Mouse (Mus musculus) urinary bladder, adult 18-20 months (tissue): ENCODE measurements around the gene Dagla.
A peak's percentile ranks its signal among the peaks of the same experiment; 100 is the strongest.

ENCODE experiments used
- DNase-seq, 2 experiments: peaks; one replicate each; pipeline ENCODE4 v3.0.0; 2022; ENCODE audit warnings: low spot score in 2 of 2, mixed read lengths in 2 of 2

Gene Dagla

DNA sequence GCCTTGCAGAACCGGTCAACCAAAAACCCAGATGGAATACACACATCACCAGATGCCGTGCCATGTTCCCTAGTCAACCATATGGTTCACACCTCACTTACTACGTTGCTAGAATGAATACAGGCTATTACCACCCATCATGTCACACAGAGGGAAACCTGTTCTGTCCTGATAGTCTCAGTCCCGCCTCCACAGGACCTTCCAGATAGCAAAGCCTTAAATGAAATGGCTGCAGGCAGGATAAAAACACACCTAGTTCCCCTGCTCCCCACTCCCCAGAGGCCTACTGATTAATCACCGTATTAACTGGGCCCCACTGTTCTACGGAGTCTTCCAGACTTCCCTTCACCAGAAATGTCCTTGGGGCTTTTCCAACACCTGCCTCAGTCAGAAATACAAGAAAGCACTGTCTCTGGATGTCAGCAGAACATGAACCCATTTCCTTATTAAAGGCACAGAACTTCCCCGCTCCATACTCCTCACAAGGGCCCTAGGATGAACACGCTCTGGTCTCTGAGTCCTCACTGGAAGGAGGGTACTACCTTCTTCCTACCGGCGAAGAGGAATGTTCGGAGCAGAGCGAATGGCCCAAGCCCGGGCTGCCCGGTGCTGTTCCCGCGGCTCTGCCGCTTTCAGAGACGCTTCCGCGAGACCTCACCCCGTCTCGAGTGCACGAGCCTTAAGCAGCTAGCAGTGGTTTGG is 101.4 kb downstream of the Dagla start:
- no peak for DNase-seq

DNA sequence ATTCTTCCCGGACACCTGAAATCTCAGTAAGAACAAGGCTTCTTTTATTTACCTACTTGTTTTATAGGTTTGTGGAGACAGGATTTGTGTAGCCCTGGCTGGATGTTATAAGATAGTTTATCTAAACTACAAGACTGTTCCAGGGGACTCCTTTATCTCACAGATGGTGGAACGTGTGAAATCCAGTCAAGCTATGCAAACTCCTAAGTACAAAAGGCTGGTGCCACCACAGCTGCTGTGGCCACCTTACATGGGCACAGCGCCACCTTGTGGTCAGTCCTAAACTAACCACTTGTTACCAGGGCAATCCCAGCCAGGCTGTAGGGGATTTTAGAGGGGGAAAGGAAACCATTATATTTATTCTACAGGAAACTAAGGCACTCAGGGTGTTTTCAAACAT is 106.0 kb downstream of the Dagla start:
- DNase-seq = peak in 1 of 2 experiments; percentile 57

DNA sequence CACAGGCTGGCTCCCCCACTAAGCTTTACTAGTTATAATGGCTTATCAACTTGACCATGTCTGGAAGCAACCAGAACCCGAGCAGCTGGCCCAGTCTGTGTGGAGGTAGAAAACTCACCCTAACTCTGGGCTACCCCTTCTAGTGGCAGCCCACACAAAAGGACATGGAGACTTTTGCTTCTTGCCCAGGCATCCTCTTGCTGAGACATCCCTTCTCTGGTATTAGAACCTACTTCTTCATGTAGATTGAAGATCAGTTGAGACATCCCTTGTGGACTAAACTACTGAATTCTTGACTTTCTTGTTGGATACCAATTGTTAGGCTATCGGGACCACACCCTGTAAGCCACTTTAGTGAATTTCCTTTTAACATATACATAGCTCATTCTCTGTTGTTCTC is 106.4 kb downstream of the Dagla start:
- DNase-seq = no peak

DNA sequence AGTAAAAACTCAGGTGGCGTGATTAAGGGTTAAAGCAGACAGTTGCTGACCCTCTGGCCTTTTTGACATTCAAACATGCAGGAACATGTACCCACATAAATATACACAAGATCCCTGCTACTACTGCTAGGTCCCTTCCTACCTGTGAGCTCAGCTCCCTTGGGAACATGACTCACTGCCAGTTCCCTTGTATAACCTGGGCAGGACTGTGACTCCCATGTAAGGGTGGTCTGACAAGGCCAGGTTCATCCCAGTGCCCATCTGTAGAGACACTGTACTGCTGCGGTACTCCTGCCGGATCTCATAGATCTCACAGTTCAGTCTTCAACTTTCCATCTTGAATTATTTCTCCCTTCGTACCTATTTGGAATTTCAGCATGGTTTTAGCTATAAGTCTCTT is 107.5 kb downstream of the Dagla start:
- no peak for DNase-seq
